Mouse (Mus musculus) urinary bladder, postnatal 36 days (tissue): ENCODE results near the gene Adh6b.
A peak's percentile ranks its signal among the peaks of the same experiment; 100 is the strongest.

Experiments
- DNase-seq, 2 experiments: peaks; one replicate each; pipeline ENCODE4 v3.0.0; 2022; ENCODE audit warnings: low spot score in 2 of 2, mixed read lengths in 1 of 2

Adh6b gene

DNA sequence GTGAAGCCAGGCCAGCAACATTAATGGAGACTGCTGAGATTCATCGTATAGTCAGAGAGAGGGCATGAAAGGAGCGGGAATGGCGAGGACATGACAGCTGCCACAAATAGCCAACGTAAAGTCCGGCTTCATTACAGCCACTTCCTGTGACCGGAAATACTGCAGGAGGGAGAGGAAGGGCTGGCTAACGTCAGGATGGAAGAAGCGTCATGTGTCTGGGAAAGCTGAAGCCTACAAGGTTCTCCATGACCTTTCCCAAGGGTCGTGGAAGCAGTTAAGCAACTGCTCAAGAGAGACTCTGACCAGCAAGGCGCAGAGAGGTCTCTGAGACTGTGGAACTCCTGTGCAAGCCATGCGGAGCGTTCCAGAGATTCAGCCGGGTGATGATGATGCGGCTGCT lies at the start of gene Adh6b:
TSS of gene Adh6b (plus strand) at position 305 of the 400 bp plus-strand sequence.
- DNase-seq, result no peak

DNA sequence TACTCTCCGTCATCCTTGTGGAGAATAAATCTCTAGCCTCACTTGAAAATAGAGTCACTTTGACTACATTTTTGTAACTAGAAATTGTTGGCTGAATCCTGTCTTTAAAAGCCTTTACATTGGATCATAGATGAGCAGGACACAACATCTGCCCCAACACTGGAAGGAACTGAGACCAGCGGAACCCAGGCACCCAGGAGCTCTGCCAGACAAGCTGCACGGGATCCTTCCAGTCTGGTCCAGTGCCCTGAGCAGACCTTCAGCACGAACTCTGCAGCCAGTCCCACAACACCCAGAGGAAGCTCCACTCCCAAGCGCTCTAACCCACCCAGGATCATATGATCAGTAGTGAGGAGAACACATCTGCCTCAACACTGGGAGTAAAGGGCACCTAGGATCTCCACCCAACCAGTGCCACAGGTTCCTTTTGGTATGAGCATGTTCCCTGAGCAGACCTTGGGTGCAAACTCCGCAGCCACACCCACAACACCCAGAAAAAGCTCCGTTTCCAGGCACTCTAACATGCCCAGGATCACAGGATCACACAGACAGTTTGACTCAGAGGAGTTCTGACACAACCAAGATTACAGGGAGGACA lies 48.2 kb upstream of the Adh6b start:
- DNase-seq, result no peak

- no peak for DNase-seq
Measured at GRCm38 (mm10) chr3:138300130-138300529, 41.4 kb upstream of the Adh6b start.

GRCm38 (mm10) chr3:138302676-138303075 lies 38.9 kb upstream of the Adh6b start:
- DNase-seq, result no peak

- no peak for DNase-seq
Measured at GRCm38 (mm10) chr3:138303771-138304488, 37.6 kb upstream of the Adh6b start.

DNA sequence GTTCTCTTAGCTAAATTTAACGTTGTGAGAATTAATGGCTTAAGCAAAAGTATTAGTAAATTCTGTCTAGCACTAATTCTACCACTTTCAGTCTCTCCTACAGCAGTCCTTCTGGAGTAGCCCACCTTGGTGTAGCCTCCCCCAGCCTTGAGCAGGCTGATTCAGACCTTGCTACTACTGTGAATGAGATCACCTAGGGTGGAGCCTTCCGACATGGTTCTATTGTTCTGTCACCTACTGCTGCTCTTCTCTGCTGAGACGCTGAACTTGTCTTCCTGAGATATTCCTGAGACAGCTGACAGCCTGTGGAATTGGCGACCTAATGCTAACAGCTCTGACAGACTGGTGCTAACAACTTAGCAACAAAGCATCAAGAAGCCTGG lies 37.1 kb upstream of the Adh6b start:
- DNase-seq, result no peak

GRCm38 (mm10) chr3:138305486-138306289 lies 35.9 kb upstream of the Adh6b start:
- no peak for DNase-seq

GRCm38 (mm10) chr3:138306290-138306683 lies 35.3 kb upstream of the Adh6b start:
- no peak for DNase-seq

- no peak for DNase-seq
Measured at GRCm38 (mm10) chr3:138309910-138310309, 31.7 kb upstream of the Adh6b start.

- DNase-seq, result no peak
Measured at GRCm38 (mm10) chr3:138311015-138311414, 30.6 kb upstream of the Adh6b start.

GRCm38 (mm10) chr3:138312965-138313364 lies 28.6 kb upstream of the Adh6b start, which contains the start of gene Adh6a:
Gene Adh6a, plus strand, starts transcription at chr3:138313286.
- no peak for DNase-seq

DNA sequence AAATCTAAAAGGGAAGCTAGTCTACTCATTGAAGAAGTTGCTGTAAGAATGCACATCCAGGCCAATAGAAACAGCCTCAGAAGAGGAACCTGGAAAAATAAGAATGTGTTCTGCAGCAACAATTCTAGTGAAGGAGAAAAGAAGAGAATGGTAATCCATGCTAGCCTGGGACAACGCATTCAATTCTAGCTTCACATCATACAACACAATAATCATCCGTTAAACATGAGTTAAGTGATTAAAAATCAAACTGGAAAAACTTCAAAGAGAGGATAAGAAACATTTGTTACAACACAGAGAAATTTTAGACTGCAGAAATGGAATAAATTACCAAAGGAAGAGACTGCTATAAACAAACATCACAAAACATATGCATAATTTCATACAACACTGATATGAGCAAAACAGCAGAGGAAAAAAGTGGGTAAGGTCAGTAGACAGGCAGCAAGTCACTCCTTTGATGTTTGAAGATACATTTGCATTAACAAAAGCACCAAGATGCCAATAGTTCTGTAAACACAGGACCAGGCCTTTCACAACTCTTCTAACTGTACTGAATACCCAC lies 24.6 kb upstream of the Adh6b start:
- DNase-seq, result no peak

GRCm38 (mm10) chr3:138325001-138325400 lies 16.6 kb upstream of the Adh6b start:
- no peak for DNase-seq

DNA sequence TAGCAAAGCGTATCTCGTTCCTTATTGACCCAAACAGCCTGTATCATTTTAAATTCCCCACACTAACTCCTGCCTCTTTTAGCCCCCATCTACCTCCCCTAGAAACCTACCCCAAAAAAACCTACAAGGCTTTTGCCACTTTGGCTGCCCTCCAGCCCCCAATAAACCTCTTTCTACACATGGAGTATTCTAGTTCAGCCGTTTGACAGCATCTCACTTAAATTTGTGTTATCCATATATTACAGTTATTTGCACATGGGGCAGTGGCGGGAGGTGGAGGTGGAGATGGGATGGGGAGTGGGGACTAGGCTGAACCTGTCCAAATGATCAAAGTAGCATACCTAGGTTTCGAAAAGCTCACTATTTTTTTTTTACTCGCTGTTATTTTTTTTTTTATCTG lies 16.1 kb upstream of the Adh6b start:
- no peak for DNase-seq

GRCm38 (mm10) chr3:138333910-138334309 lies 7.7 kb upstream of the Adh6b start:
- DNase-seq, result no peak

DNA sequence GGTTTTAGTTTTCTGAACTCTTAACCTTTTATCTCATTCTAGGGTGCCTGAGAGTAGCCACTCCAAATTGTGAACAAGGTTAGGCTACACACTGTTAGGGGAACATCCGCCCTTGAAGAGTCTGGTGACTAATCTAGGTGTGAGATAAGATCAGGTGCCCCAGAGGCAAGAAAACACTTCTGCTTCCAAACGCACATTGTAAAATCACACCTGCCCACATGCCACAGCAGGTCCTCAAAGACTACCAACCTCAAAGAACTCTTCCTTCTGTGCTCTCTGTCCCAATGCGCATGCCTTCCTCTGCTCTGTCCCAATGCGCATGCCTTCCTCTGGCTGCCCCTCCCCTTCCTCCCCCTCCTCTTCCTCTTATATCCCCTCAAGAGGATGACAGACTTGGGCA lies 7.3 kb upstream of the Adh6b start:
- DNase-seq, result peak in 1 of 2 experiments; percentile 6

DNA sequence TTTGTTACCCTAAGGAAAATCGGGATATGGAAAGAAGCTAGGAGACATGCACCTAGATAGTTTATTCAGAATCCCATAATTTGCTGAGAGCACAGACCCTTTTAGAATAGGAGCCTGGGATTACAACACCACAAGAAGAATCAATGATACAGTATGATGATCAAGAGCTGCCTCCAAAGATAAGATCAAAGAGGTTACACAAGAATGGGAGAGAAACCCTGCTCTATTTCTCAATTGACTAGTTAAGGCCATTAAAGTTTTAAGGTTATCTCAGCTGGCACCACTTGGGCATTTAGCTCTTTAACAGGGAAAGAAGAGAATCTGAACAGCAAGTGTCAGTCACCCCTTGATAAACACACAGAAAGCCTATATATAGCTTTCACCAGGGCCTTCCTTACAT lies 6.0 kb upstream of the Adh6b start:
- no peak for DNase-seq

- no peak for DNase-seq
Measured at GRCm38 (mm10) chr3:138336104-138336754, 5.3 kb upstream of the Adh6b start.

DNA sequence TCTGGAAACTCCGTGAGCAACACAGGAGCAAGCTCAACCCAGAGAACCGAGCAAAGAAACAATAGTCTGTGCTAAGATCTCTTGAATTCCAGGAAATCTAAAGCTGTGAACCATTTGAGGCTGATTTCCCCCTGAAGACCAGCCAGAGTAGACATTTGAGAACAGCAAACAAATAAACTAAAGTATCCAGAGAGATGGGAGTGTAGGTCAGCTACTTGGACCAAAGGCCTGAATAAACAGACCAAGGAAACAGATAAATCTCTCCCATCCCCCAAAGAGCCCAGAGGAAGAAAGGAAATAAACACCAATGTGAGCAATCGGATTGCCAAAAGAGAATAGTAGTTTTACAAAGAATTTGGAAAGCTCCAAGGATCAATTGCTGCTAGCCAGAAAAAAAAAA lies 5.5 kb downstream of the Adh6b start:
- no peak for DNase-seq

DNA sequence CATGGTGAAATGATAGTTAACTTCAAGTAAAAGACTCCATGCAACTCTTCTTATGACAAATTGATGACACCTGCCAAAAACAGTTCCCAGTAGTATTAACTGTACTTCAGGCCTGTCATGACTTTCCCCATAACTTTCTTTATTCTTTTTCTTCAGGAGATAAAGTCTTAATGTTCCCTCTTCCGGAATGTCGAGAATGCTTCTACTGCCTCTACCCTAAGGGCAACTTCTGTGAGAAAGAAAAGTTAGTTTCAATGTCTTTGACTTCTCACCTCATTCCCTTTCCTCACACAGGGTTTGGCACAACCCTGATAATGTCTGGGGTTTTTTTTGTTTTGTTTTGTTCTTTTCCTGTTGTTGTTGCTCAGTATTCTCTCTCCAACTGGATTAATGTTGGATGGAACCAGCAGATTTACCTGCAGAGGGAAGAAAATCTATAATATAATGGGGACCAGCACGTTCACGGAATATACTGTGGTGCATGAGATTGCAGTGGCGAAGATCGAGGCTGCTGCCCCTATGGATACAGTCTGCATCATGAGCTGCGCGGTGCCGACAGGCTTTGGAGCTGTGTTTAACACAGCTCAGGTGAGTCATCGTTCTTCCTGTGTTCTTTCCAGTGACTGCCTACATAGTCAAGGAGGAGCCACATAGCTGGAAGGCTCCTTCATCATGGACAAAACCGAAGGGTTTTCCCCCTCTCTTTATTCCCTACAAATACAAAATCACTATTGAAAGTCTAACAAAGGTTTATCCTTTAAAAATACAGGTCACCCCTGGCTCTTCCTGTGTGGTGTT lies 10.6 kb downstream of the Adh6b start:
- DNase-seq, result no peak

DNA sequence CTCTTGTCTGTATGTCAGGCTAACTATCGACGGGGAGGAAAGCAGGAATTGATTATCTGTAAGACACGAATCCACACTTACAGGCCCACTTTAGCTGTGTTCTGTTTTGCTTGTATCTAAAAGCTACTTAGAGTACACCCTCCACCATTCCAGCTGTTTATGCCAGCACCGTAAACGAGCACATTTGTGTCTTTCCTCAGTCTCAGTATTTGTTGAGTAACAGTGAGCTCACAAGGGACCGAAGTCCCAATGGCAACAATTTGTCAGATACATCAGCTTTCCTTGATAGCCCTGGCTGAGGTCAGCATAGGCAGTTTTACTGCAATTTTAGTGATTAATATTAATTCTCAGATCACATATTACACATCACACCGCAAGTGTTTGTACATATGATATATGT lies 17.3 kb downstream of the Adh6b start:
- DNase-seq, result no peak
